Mouse (Mus musculus) embryonic fibroblast, embryonic 13.5 days (primary cell): ENCODE results near the gene Rhbdl2.

Experiments used
- CTCF ChIP-seq: IDR thresholded peaks from 2 replicates; pipeline ENCODE4 v1.5.1; 2011; ENCODE audit warnings: mild to moderate bottlenecking, control low read depth, low read length, moderate library complexity, borderline replicate concordance; ENCODE audit not compliant: insufficient read depth
- POLR2A ChIP-seq: IDR thresholded peaks from 2 replicates; pipeline ENCODE4 v1.6.1; 2011; ENCODE audit warnings: low read depth, mild to moderate bottlenecking, control low read depth, low read length, moderate library complexity

- no peak for TF ChIP-seq POLR2A
- TF ChIP-seq CTCF, result 0 out of 2 replicates have a peak, but pooled peaks have one; percentile 14
Measured at GRCm38 (mm10) chr4:123819093-123819610, 31.5 kb downstream of the Rhbdl2 start.
